20 mouse cellular contexts compared by ENCODE assay signal in the genomic region with DNA sequence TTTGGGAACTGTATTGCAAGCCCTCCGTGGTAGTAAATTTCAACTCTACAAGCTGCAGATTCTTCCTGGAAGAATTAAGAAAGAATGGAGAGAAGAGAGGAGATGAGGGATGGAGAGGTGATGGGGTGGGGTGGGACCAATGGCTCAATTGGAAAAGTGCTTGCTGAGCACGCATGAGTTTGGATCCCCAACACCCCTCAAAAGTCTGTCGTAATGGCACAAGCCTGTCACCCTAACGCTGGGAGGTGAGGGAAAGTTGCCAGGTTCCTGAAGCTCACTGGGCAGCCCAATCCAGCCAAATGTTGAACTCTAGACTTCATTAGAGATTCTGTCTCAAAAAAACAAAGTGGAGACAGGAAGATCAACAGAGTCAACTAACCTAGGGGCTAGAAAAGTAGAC. TPM values are rescaled to one million over a fixed set of nuclear protein-coding genes. Genes with fewer than 3 reads are reported as not detected.
DNase-seq lines count a peak whose midpoint lies in the region; ATAC-seq and TF ChIP-seq lines count a peak whose summit lies in the region.
"Not testable (repeated sequence)": the region's sequence is repeated elsewhere in the genome, so short reads cannot be mapped to it uniquely, and the experiment has no call there.
"Had no signal": no experiment of that assay in that cellular context is flagged by ENCODE, and none has a peak within 500 bp of the region (broad histone marks: within the 10 kb centered on the region; RNA-seq: fewer than 3 reads in every experiment).

No protein-coding gene starts in this region.

- not testable (repeated sequence) for H3K79me2 ChIP-seq in liver, adult 2 months (ENCODE audit: control insufficient read depth, insufficient read depth, low read length)

- H3K9ac ChIP-seq in liver, adult 2 months (ENCODE audit: low read depth, low read length); liver, postnatal 0 days (replicated peaks): not testable (repeated sequence)

- not testable (repeated sequence) for H3K9me3 ChIP-seq in liver, postnatal 0 days (ENCODE audit: low read length)

- WGBS in kidney, adult 2 months = 67% methylated on average over 4 of the region's 4 CpGs
- 21% methylated on average over 4 of the region's 4 CpGs for WGBS in liver, adult 2 months
- WGBS in liver, postnatal 0 days (ENCODE audit: insufficient replicate concordance) = 54% methylated on average over 4 of the region's 4 CpGs

- TF ChIP-seq EP300 in liver, postnatal 0 days (IDR thresholded peaks at IDR 0.05; ENCODE audit: low read depth) = not testable (repeated sequence)

- TF ChIP-seq POLR2A in kidney, adult 2 months (IDR thresholded peaks at IDR 0.05; ENCODE audit: low read depth, low read length); liver, adult 2 months (IDR thresholded peaks at IDR 0.05; ENCODE audit: extremely low read depth, insufficient read depth, low read length): not testable (repeated sequence)

- not testable (repeated sequence) for H3K4me2 ChIP-seq in liver, postnatal 0 days (ENCODE audit: low read depth, low read length)

- not testable (repeated sequence) for TF ChIP-seq CTCF in kidney, adult 2 months (conservative IDR thresholded peaks at IDR 0.05; ENCODE audit: insufficient read depth, insufficient read length, low read depth, low read length); liver, adult 2 months (IDR thresholded peaks at IDR 0.05; ENCODE audit: low read depth, low read length); liver, postnatal 0 days (IDR thresholded peaks at IDR 0.05; ENCODE audit: low read depth)

- H3K4me1 ChIP-seq in kidney, adult 2 months (ENCODE audit: control insufficient read depth, insufficient read depth, low read length); liver, adult 2 months (ENCODE audit: control insufficient read depth, insufficient read depth, low read length); liver, postnatal 0 days (ENCODE audit: insufficient read depth): not testable (repeated sequence)

- DNase-seq in kidney, adult 2 months = peak; percentile 9
- DNase-seq in liver, adult 2 months (ENCODE audit: extremely low read depth, low read depth, low spot score) = peak; percentile 78
- DNase-seq in liver, postnatal 0 days = not testable (repeated sequence)

- peak; percentile 64 for ATAC-seq in liver, postnatal 0 days

- H3K27ac ChIP-seq in kidney, adult 2 months (ENCODE audit: insufficient read depth, low read depth, low read length); liver, adult 2 months (replicated peaks; ENCODE audit: insufficient read depth, low read depth, low read length): not testable (repeated sequence)
- H3K27ac ChIP-seq in liver, postnatal 0 days (ENCODE audit: low read depth) = peak overlapping the region; percentile 60

- H3K36me3 ChIP-seq in kidney, adult 2 months (ENCODE audit: control insufficient read depth, insufficient read depth, low read length); liver, adult 2 months (ENCODE audit: control insufficient read depth, insufficient read depth, low read length); liver, postnatal 0 days (replicated peaks; ENCODE audit: insufficient read depth, low read length): not testable (repeated sequence)

- H3K27me3 ChIP-seq in kidney, adult 2 months (replicated peaks; ENCODE audit: control insufficient read depth, insufficient read depth, low read length); liver, adult 2 months (ENCODE audit: control insufficient read depth, insufficient read depth, low read length); liver, postnatal 0 days (ENCODE audit: insufficient read depth, low read length): not testable (repeated sequence)

- not testable (repeated sequence) for H3K4me3 ChIP-seq in kidney, adult 2 months (ENCODE audit: insufficient read depth, low read depth, low read length); liver, adult 2 months (ENCODE audit: insufficient read depth, low read depth, low read length); liver, postnatal 0 days (ENCODE audit: low read depth, low read length)

RNA-seq across cellular contexts. Expression of a gene that starts 8.8 kb away (rescaled TPM):
- polyA plus RNA-seq in kidney, adult 2 months (2012; rRNA removed) = 124 and 185 TPM in 2 replicates
- total RNA-seq in liver, adult 2 months (2014; rRNA removed) = 856 and 925 TPM in 2 replicates
- 409 and 441 TPM in 2 replicates for polyA plus RNA-seq in liver, adult 2 months (2012; rRNA removed)
- polyA plus RNA-seq in liver, postnatal 0 days (2015; fragmentation: Nextera tagmentation; extraction: Ambion mirVana) = 6.7 and 7.9 TPM in 2 replicates
- total RNA-seq: adrenal gland, postnatal 25 days; adrenal gland, postnatal 36 days; CH12.LX; MEL had no signal
- polyA plus RNA-seq: activated CD4-positive, CD25-positive, alpha-beta regulatory T cell, adult 4 months; brain, embryonic 14.5 days; C2C12; CD4-positive, CD25-positive, alpha-beta regulatory T cell, adult 4 months; G1E; Patski had no signal

RNA-seq across cellular contexts. Expression of a gene that starts 55.7 kb away (rescaled TPM):
- not detected in 2 replicates for polyA plus RNA-seq in kidney, adult 2 months (2012; rRNA removed)
- 0.28 and 0.54 TPM in 2 replicates for total RNA-seq in liver, adult 2 months (2014; rRNA removed)
- polyA plus RNA-seq in liver, adult 2 months (2012; rRNA removed) = 0.01 and 0.02 TPM in 2 replicates
- 0.01 TPM in 1 of 2 replicates, not detected in the other for polyA plus RNA-seq in liver, postnatal 0 days (2015; fragmentation: Nextera tagmentation; extraction: Ambion mirVana)
- total RNA-seq: adrenal gland, adult 18-20 months; adrenal gland, adult 2 months; adrenal gland, adult 8-10 months; adrenal gland, postnatal 10 days; adrenal gland, postnatal 14 days; adrenal gland, postnatal 25 days; adrenal gland, postnatal 36 days; adrenal gland, postnatal 4 days; CH12.LX; ES-E14; MEL had no signal
- polyA plus RNA-seq: adrenal gland, adult 2 months; brain, embryonic 14.5 days; C2C12; CD4-positive, CD25-positive, alpha-beta regulatory T cell, adult 4 months; G1E; Patski had no signal

Comparison
In these comparisons a context has a peak if more than half of its experiments do, and no peak if none do; other contexts are left out.
1. RNA of a gene that starts 8.8 kb away (polyA plus RNA-seq): 409 to 441 TPM in liver, adult 2 months and 124 to 185 TPM in kidney, adult 2 months; 6.7 to 7.9 TPM in liver, postnatal 0 days; every median in the first group is over 10 times any median in the second.